Mouse (Mus musculus): ENCODE data around the gene Wipf3.

GRCm38 (mm10) chr6:54382636-54383035 lies 46.8 kb upstream of the Wipf3 start:
- TF ChIP-seq CTCF (IDR thresholded peaks at IDR 0.05; ENCODE audit: low read depth) (no peak), EP300 (optimal IDR thresholded peaks at IDR 0.05) (no peak)
